Mouse (Mus musculus) CH12.LX (cell line): ENCODE results near the gene Nup37. TPM values are rescaled to one million over a fixed set of nuclear protein-coding genes. Genes with fewer than 3 reads are reported as not detected.

Source experiments
- DNase-seq: peaks from one replicate; pipeline ENCODE4 v3.0.0-alpha.2; 2013; ENCODE audit errors: extremely low read depth
- H3K27ac ChIP-seq: 2 replicates; pipeline ENCODE4 v1.5.1; 2012; ENCODE audit warnings: low read depth, mild to moderate bottlenecking, control low read depth, moderate library complexity; ENCODE audit not compliant: insufficient read depth
- H3K27me3 ChIP-seq: replicated peaks from 2 replicates; pipeline ENCODE3; 2012; ENCODE audit warnings: inconsistent platforms
- H3K36me3 ChIP-seq, 2 experiments: replicated peaks in 1 of 2; 2 replicates each; pipeline versions ENCODE3 to v1.6.1; 2012; ENCODE audit warnings: inconsistent platforms in 1 of 2, low read length in 1 of 2, mild to moderate bottlenecking in 1 of 2, mixed read lengths in 1 of 2, moderate library complexity in 1 of 2; ENCODE audit not compliant: control insufficient read depth in 1 of 2, insufficient read depth in 1 of 2
- H3K4me1 ChIP-seq, 2 experiments: 2 replicates each; pipeline ENCODE4 v1.6.1; 2012; ENCODE audit warnings: inconsistent platforms in 1 of 2, moderate library complexity in 1 of 2; ENCODE audit not compliant: insufficient read depth in 2 of 2, control insufficient read depth in 1 of 2
- H3K4me2 ChIP-seq: 2 replicates; pipeline ENCODE4 v1.6.1; 2012; ENCODE audit warnings: low read depth, mild to moderate bottlenecking, control low read depth; ENCODE audit not compliant: poor library complexity, insufficient read depth, severe bottlenecking
- H3K4me3 ChIP-seq, 3 experiments: fragments of 150-350 bp in 1 of 3; sonication (generic) in 1 of 3; replicated peaks in 1 of 3; 2 replicates each; pipeline versions ENCODE3 to v1.5.1; 2011 to 2012; ENCODE audit warnings: low read depth in 2 of 3, low read length in 2 of 3, mild to moderate bottlenecking in 2 of 3, moderate library complexity in 2 of 3, control low read depth in 1 of 3, improper control_type of control experiment in 1 of 3, inconsistent platforms in 1 of 3, mixed read lengths in 1 of 3; ENCODE audit not compliant: poor library complexity in 1 of 3
- H3K79me2 ChIP-seq: replicated peaks from 2 replicates; pipeline ENCODE4 v1.6.1; 2012; ENCODE audit warnings: mild to moderate bottlenecking, moderate library complexity; ENCODE audit not compliant: control insufficient read depth, poor library complexity, insufficient read depth, severe bottlenecking; ENCODE audit errors: extremely low read depth
- H3K9ac ChIP-seq: 2 replicates; pipeline ENCODE4 v1.6.1; 2012; ENCODE audit warnings: low read depth, mild to moderate bottlenecking, control low read depth, moderate library complexity; ENCODE audit not compliant: insufficient read depth
- H3K9me3 ChIP-seq: replicated peaks from 2 replicates; pipeline ENCODE3; 2012; ENCODE audit warnings: low read length, inconsistent platforms, mixed read lengths
- BHLHE40 ChIP-seq: IDR thresholded peaks from 2 replicates; pipeline ENCODE4 v1.6.1; 2011; ENCODE audit warnings: mild to moderate bottlenecking, low read depth, low read length, improper control_type of control experiment
- CHD2 ChIP-seq: IDR thresholded peaks from 2 replicates; pipeline ENCODE4 v1.6.1; 2011; ENCODE audit warnings: low read length, improper control_type of control experiment
- ETS1 ChIP-seq: conservative IDR thresholded peaks from 2 replicates; pipeline ENCODE4 v1.6.1; 2012; ENCODE audit warnings: low read depth, mild to moderate bottlenecking, inconsistent platforms, low read length, improper control_type of control experiment, moderate library complexity
- IRF4 ChIP-seq: IDR thresholded peaks from 2 replicates; pipeline ENCODE4 v1.6.1; 2014; ENCODE audit warnings: low read depth, mild to moderate bottlenecking, inconsistent platforms, low read length, improper control_type of control experiment
- KAT2A ChIP-seq: IDR thresholded peaks from 2 replicates; pipeline ENCODE4 v1.6.1; 2012; ENCODE audit warnings: low read length, improper control_type of control experiment, inconsistent platforms; ENCODE audit not compliant: insufficient replicate concordance
- MAFK ChIP-seq: IDR thresholded peaks from 2 replicates; pipeline ENCODE4 v1.6.1; 2011; ENCODE audit warnings: low read length, improper control_type of control experiment; ENCODE audit not compliant: insufficient replicate concordance
- MAZ ChIP-seq: IDR thresholded peaks from 2 replicates; pipeline ENCODE4 v1.6.1; 2012; ENCODE audit warnings: low read depth, mild to moderate bottlenecking, inconsistent platforms, low read length, improper control_type of control experiment, moderate library complexity
- MXI1 ChIP-seq: IDR thresholded peaks from 2 replicates; pipeline ENCODE4 v1.6.1; 2011; ENCODE audit warnings: mild to moderate bottlenecking, low read depth, low read length, improper control_type of control experiment
- MYC ChIP-seq: IDR thresholded peaks from 2 replicates; pipeline ENCODE4 v1.6.1; 2011; ENCODE audit warnings: low read depth, mild to moderate bottlenecking, improper control_type of control experiment, low read length
- NRF1 ChIP-seq: IDR thresholded peaks from 2 replicates; pipeline ENCODE4 v1.6.1; 2014; ENCODE audit warnings: low read depth, mild to moderate bottlenecking, inconsistent platforms, low read length, improper control_type of control experiment, moderate library complexity
- PAX5 ChIP-seq: IDR thresholded peaks from 2 replicates; pipeline ENCODE4 v1.6.1; 2012; ENCODE audit warnings: low read length, inconsistent platforms, mixed read lengths
- POLR2A ChIP-seq: IDR thresholded peaks from 2 replicates; pipeline ENCODE4 v1.6.1; 2011; ENCODE audit warnings: low read depth, mild to moderate bottlenecking, improper control_type of control experiment, low read length
- RCOR1 ChIP-seq: conservative IDR thresholded peaks from 2 replicates; pipeline ENCODE4 v1.6.1; 2012; ENCODE audit warnings: low read depth, mild to moderate bottlenecking, inconsistent platforms, low read length, improper control_type of control experiment
- SIN3A ChIP-seq: IDR thresholded peaks from 2 replicates; pipeline ENCODE4 v1.6.1; 2012; ENCODE audit warnings: low read length, improper control_type of control experiment, inconsistent platforms
- SMC3 ChIP-seq: IDR thresholded peaks from 2 replicates; pipeline ENCODE4 v1.6.1; 2011; ENCODE audit warnings: low read depth, low read length, improper control_type of control experiment
- TBP ChIP-seq: conservative IDR thresholded peaks from 2 replicates; pipeline ENCODE4 v1.6.1; 2011; ENCODE audit warnings: low read depth, low read length, improper control_type of control experiment
- UBTF ChIP-seq: IDR thresholded peaks from 2 replicates; pipeline ENCODE4 v1.6.1; 2012; ENCODE audit warnings: low read depth, mild to moderate bottlenecking, inconsistent platforms, low read length, improper control_type of control experiment, moderate library complexity
- USF1 ChIP-seq: IDR thresholded peaks from 2 replicates; pipeline ENCODE4 v1.6.1; 2014; ENCODE audit warnings: low read depth, mild to moderate bottlenecking, inconsistent platforms, low read length, improper control_type of control experiment
- USF2 ChIP-seq: conservative IDR thresholded peaks from 2 replicates; pipeline ENCODE4 v1.6.1; 2011; ENCODE audit warnings: low read depth, low read length, improper control_type of control experiment
- ZKSCAN1 ChIP-seq: IDR thresholded peaks from 2 replicates; pipeline ENCODE4 v1.6.1; 2012; ENCODE audit warnings: low read depth, inconsistent platforms, low read length, improper control_type of control experiment, borderline replicate concordance
- ZMIZ1 ChIP-seq: IDR thresholded peaks from 2 replicates; pipeline ENCODE4 v1.6.1; 2012; ENCODE audit warnings: low read depth, mild to moderate bottlenecking, inconsistent platforms, low read length, improper control_type of control experiment
- dilution Hi-C: fragments of 300-500 bp; cut with MboI; formaldehyde crosslinking; loops from 2 replicates; pipeline ENCODE4 v1.14.3; 2020; ENCODE audit warnings: low sequenced_read_pairs; ENCODE audit not compliant: extremely low pct_unique_long_range_greater_than_20kb, extremely low pct_ligation_motif_present
- in situ Hi-C: fragments of 300-500 bp; cut with MboI; formaldehyde crosslinking; loops from 3 replicates; pipeline ENCODE4 v1.14.3; 2019; ENCODE audit warnings: low sequenced_read_pairs, low pct_ligation_motif_present, low pct_unique_long_range_greater_than_20kb, mixed read lengths
- polyA plus RNA-seq: library from polyadenylated mRNA; unstranded; fragments of >175 nt; gene quantifications from 2 replicates; pipeline ENCODE4 v1.2.1, GENCODE M21; 2012; ENCODE audit warnings: low read depth; ENCODE audit not compliant: insufficient read length
- total RNA-seq, 2 experiments: library from RNA; depleted of rRNA; stranded (reverse); fragments of 300-350 nt in 1 of 2; fragments of >200 nt in 1 of 2; gene quantifications; 2 replicates each; pipeline ENCODE4 v1.2.3; 2012 to 2014

The Nup37 gene
- total and polyA plus RNA-seq, 3 experiments: 59.2 to 222 (median 82.4) TPM

DNA sequence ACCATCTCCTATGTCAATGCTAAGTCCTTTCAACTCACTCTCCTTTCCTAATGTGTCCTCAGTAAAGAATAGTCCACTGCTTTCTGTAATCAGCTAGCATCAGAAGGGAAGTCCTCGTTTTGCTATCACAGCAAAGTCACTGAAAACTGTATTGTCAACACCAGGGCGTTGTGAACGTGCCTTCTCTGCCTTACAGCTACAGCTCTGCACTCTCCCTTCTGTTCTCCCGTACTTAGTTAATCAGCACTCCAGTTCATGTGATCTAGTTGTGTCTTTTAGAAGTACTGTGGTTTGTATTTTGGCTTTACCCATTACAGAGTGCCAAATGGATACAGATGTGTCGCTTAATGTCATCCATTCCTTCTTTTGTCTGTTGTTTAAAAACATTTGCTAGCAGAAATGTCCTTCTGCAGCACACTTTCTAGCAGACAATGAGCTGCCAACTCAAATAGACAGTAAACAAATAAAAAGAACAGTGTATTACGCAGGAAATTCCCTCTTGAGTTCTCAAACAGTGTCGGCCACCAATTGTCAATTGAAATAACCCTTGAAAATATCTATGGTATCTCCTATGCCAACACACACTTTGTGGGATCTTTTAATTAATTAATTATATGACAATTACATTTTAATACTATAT is 20.8 kb downstream of the Nup37 start:
- H3K4me2 ChIP-seq: no peak overlapping the region
- dilution Hi-C loops (no loop called here), in situ Hi-C loops (no loop called here)
- peaks cover 22 to 66% of the 10 kb centered on the region in 2 experiments for H3K36me3 ChIP-seq
- no peaks in the 10 kb centered on the region for H3K79me2 ChIP-seq
- no peak for DNase-seq
- no peaks in the 10 kb centered on the region for H3K4me1 ChIP-seq
- no peak overlapping the region for H3K27ac ChIP-seq
- no peaks in the 10 kb centered on the region for H3K27me3 ChIP-seq
- no peak overlapping the region for H3K9ac ChIP-seq
- no peak for TF ChIP-seq MYC
- no peak for TF ChIP-seq POLR2A
- TF ChIP-seq ZMIZ1: no peak
- TF ChIP-seq UBTF: no peak
- TF ChIP-seq PAX5: no peak
- TF ChIP-seq MAFK: no peak
- TF ChIP-seq MXI1: no peak
- TF ChIP-seq CHD2: no peak
- no peak for TF ChIP-seq KAT2A
- no peak for TF ChIP-seq USF2
- TF ChIP-seq ETS1: no peak
- no peak for TF ChIP-seq IRF4
- no peak for TF ChIP-seq RCOR1
- no peak for TF ChIP-seq NRF1
- TF ChIP-seq USF1: no peak
- no peak for TF ChIP-seq SIN3A
- H3K4me3 ChIP-seq: no peak overlapping the region
- peaks cover 2% of the 10 kb centered on the region for H3K9me3 ChIP-seq

DNA sequence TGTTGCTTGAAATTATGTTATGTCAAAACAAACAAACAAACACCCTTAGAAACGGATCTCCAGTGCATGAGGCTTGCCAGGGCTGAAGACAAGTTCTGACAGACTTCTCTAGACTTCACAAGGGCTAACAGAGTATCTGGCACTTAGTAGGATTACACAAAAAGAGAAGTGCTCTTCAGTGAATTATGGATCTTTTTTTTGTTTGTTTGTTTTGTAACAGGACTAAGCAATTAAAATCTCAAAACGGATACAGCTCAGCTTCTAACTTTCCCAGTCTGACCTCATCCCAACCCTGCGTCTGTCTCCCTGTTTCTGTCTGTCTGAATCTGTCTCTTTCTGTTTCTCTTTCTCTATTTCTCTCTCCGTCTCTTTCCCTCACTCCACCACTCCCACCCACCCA is 53.7 kb downstream of the Nup37 start:
- H3K27ac ChIP-seq: no peak overlapping the region
- no peak for DNase-seq
- in situ Hi-C loops: no loop called here
- no peak for TF ChIP-seq SMC3
- no peak for TF ChIP-seq MAZ
- no peak for TF ChIP-seq BHLHE40
- no peak for TF ChIP-seq TBP
- peak; percentile 59; the same call in 1 of the 2 replicates for TF ChIP-seq ZKSCAN1
- peak overlapping the region; percentile 89 for H3K4me2 ChIP-seq
- H3K36me3 ChIP-seq: peaks cover 11 to 24% of the 10 kb centered on the region in 2 experiments
- 0 out of 2 replicates have a peak, but pooled peaks cover 3% of the 10 kb centered on the region for H3K79me2 ChIP-seq
- dilution Hi-C loops: no loop called here
- H3K4me1 ChIP-seq: peaks cover 2 to 17% of the 10 kb centered on the region in 2 experiments; a peak in 2 of 4 replicates
- no peaks in the 10 kb centered on the region for H3K27me3 ChIP-seq
- no peaks in the 10 kb centered on the region for H3K9me3 ChIP-seq
- peak overlapping the region; percentile 87 for H3K9ac ChIP-seq
- peak overlapping the region in 1 of 3 experiments; percentile 27 for H3K4me3 ChIP-seq
